Mouse (Mus musculus): ENCODE data around the gene Proca1. TPM values are rescaled to one million over a fixed set of nuclear protein-coding genes. Genes with fewer than 3 reads are reported as not detected.

The Proca1 gene
- polyA plus RNA-seq, 1 experiment from 2014 or later = 0.18 TPM

DNA sequence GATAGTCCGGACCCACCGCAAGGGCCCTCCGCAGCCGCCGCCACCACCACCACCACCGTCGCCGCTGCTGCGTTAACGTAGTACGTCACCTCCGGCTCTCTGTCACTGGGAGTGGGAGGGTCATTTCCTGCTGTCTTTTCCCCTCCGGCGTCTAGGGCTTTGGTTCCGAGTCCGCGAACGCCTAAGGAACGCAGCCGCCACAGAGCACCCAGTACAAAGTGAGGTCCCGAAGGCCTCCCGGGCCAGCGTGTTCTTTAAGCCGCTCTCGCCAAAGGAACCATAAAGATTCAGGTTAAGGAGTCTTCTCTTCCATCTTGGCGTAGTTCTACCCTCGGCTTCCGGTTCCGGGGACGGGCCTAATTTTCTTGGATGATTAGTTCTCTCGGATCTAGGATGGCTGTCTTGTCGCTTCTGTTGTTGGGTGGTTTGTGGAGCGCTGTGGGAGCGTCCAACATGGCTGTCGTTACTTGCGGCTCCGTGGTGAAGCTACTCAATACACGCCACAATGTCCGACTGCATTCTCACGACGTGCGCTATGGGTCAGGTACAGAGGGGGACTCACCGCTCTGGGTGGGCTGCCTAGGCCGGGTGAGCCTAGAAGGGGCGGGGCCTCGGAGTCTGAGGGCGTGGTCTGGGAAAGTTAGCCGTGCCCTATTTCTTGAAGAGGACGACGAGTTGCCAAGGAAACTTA, 52.6 kb downstream of the Proca1 start, which contains the start of the genes Sdf2 and Supt6:
Gene Sdf2, plus strand, starts transcription at position 120 of the 691 bp plus-strand sequence.
Gene Supt6, minus strand, starts transcription at position 361 of the 691 bp plus-strand sequence.
- no peak for TF ChIP-seq CTCF (IDR thresholded peaks at IDR 0.05)
- DNase-seq (ENCODE audit: low read depth, low spot score) (peak; percentile 71), ATAC-seq (peak; percentile 93)
- in situ Hi-C loops (cut with MboI; ENCODE audit: low pct_unique_long_range_greater_than_20kb) = no loop called here
- ChIA-PET CTCF (interaction anchor here (1.2 kb wide), 1 partner anchor 32 kb away, joined by 3 read pairs; no protein-coding TSS in a partner anchor), POLR2A (interaction anchor here (0.5 to 1.5 kb wide), 7 partner anchors 11 to 130 kb away, joined by 3 to 4 read pairs (median 3); no protein-coding TSS in a partner anchor)
- H3K27me3 ChIP-seq = no peaks in the 10 kb centered on the region

DNA sequence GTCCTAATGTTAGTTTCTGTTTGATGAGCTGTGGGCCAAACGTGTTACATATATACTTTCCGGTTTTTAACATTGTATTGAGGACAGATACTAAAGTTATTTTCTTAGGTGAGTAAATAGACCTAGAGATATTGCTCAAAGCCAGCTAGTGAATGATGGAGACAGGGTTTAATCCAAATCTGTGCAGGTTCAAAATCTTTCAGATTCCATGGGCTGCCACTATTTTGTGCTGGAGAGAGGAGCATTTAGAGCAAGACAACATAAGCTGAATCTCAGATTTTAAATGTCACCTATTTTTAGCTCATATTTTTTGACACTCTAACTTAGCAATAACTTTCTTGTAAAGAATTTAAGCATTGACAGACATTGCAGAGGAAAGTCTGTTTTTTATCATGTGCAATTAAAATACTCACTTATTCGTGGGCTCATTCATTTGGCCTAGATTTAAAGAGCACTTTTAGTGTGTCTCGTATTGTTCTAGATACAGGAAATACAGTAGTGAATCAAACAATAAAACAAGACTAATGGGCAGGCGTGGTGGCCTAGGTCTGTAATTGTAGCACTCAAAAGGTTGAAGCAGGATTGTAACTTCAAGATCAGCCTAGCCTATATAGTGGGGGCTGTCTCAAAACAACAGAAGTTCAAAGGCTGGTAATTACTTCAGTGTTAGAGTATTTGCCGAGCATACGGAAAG, 53.3 kb downstream of the Proca1 start:
- in situ Hi-C loops (cut with MboI; ENCODE audit: low pct_unique_long_range_greater_than_20kb) = no loop called here
- no peaks in the 10 kb centered on the region for H3K27me3 ChIP-seq
- DNase-seq (ENCODE audit: low read depth, low spot score) = no peak
- CTCF ChIA-PET = interaction anchor here (1.2 kb wide), 1 partner anchor 33 kb away, joined by 3 read pairs; no protein-coding TSS in a partner anchor
- no peak for ATAC-seq
- POLR2A ChIA-PET = interaction anchor here (0.8 to 1.5 kb wide), 3 partner anchors 13 to 21 kb away, joined by 3 to 4 read pairs (median 4); no protein-coding TSS in a partner anchor
- no peak for TF ChIP-seq CTCF (IDR thresholded peaks at IDR 0.05)

DNA sequence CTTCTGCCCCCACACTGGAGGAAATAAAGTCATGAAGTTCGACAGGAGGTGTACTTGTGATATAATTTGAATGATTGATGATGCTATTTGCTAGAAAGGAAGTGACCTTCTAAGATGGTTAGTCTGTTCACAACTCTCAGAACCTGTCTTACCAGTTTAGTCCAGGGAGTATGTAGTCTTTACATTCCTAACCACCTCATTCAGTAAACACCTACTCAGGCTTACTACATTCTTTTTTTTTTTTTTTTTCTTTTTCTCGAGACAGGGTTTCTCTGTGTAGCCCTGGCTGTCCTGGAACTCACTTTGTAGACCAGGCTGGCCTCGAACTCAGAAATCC, 53.8 kb downstream of the Proca1 start:
- TF ChIP-seq CTCF (IDR thresholded peaks at IDR 0.05) = no peak
- no peak for DNase-seq (ENCODE audit: low read depth, low spot score)
- CTCF ChIA-PET = interaction anchor here (1.2 kb wide), 1 partner anchor 33 kb away, joined by 3 read pairs; no protein-coding TSS in a partner anchor

DNA sequence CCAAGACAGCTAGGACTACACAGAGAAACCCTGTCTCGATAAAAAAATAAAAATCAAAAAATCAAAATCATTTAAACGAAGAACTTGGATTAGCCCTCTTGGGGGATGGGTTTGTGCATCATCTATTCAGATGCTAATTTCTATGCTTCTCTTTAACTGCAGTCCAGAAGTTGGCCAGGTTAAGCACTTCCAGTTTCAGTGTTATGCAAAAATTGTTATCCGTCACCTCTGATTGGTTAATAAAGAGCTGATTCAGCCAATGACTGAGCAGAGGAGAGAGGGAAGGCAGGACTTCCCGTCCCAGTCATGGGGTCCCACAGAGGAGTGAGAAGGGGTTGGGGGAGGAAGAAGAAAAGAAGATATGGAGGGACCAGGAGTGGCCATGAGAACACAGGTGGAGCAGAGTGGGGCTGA, 54.5 kb downstream of the Proca1 start:
- DNase-seq (ENCODE audit: low read depth, low spot score) = no peak
- H3K27me3 ChIP-seq = no peaks in the 10 kb centered on the region
- no peak for TF ChIP-seq CTCF (IDR thresholded peaks at IDR 0.05)
- ChIA-PET CTCF (no interaction called here), POLR2A (no interaction called here)
- in situ Hi-C loops (cut with MboI; ENCODE audit: low pct_unique_long_range_greater_than_20kb) = no loop called here
- no peak for ATAC-seq

More for the DNA sequence above, 53.8 kb downstream of the Proca1 start:
- no peaks in the 10 kb centered on the region for H3K27me3 ChIP-seq
- no peak for ATAC-seq
- in situ Hi-C loops (cut with MboI; ENCODE audit: low pct_unique_long_range_greater_than_20kb) = no loop called here
- POLR2A ChIA-PET = interaction anchor here (1.5 kb wide), 1 partner anchor 14 kb away, joined by 4 read pairs; no protein-coding TSS in a partner anchor

Other genes starting within 250 kb of the Proca1 start
- gene Phf12, start 210.6 kb upstream of the Proca1 start, polyA plus RNA-seq (2021) = 60.8 TPM
- gene Dhrs13, start 161.1 kb upstream of the Proca1 start, polyA plus RNA-seq (2021) = 17.9 TPM
- gene Flot2, start 155.5 kb upstream of the Proca1 start, polyA plus RNA-seq (2021) = 143 TPM
- gene Eral1, start 113.0 kb upstream of the Proca1 start, polyA plus RNA-seq (2021) = 22.1 TPM
- gene Fam222b, start 98.7 kb upstream of the Proca1 start, polyA plus RNA-seq (2021) = 18.6 TPM
- 101 TPM for gene Traf4, start 27.8 kb upstream of the Proca1 start, polyA plus RNA-seq (2021)
- 19.6 TPM for gene Nek8, start 16.7 kb upstream of the Proca1 start, polyA plus RNA-seq (2021)
- gene Tlcd1, start 16.7 kb upstream of the Proca1 start, polyA plus RNA-seq (2021) = 13.6 TPM
- gene Rpl23a, start 9.8 kb upstream of the Proca1 start, polyA plus RNA-seq (2021) = 1,270 TPM
- 138 TPM for gene Rab34, start 5.0 kb upstream of the Proca1 start, polyA plus RNA-seq (2021)
- gene Sdf2, start 52.4 kb downstream of the Proca1 start, polyA plus RNA-seq (2021) = 118 TPM
- 69.2 TPM for gene Supt6, start 52.6 kb downstream of the Proca1 start, polyA plus RNA-seq (2021)
- 192 TPM for gene 2610507B11Rik, start 68.4 kb downstream of the Proca1 start, polyA plus RNA-seq (2021)
- gene BC030499, start 97.4 kb downstream of the Proca1 start, polyA plus RNA-seq (2021) = 0.30 TPM
- gene Spag5, start 108.1 kb downstream of the Proca1 start, polyA plus RNA-seq (2021) = 45.2 TPM
- gene Aldoc, start 129.6 kb downstream of the Proca1 start, polyA plus RNA-seq (2021) = 0.32 TPM
- 96.5 TPM for gene Pigs, start 135.0 kb downstream of the Proca1 start, polyA plus RNA-seq (2021)
- 55.0 TPM for gene Unc119, start 150.1 kb downstream of the Proca1 start, polyA plus RNA-seq (2021)
- 0.37 TPM for gene Foxn1, start 193.2 kb downstream of the Proca1 start, polyA plus RNA-seq (2021)
- 1.1 TPM for gene Slc13a2, start 228.8 kb downstream of the Proca1 start, polyA plus RNA-seq (2021)